Mouse (Mus musculus) limb, embryonic 15.5 days (tissue): ENCODE results near the gene Cracr2b. TPM values are rescaled to one million over a fixed set of nuclear protein-coding genes. Genes with fewer than 3 reads are reported as not detected.

Experiments
- ATAC-seq: fragments of 200-750 bp; cut with Nextera tagmentation; 2 replicates; pipeline ENCODE4 v1.8.0; 2017; ENCODE audit warnings: low read depth, moderate TSS enrichment; ENCODE audit not compliant: insufficient number of reproducible peaks, low FRiP score, low TSS enrichment
- H3K27ac ChIP-seq: fragments of 300-500 bp; sonication (generic); 2 replicates; pipeline ENCODE4 v1.5.1; 2015; ENCODE audit warnings: moderate library complexity, mild to moderate bottlenecking, inconsistent platforms
- H3K27me3 ChIP-seq: fragments of 300-500 bp; sonication (generic); 2 replicates; pipeline ENCODE4 v1.6.1; 2015; ENCODE audit warnings: inconsistent platforms
- H3K36me3 ChIP-seq: fragments of 300-500 bp; sonication (generic); 2 replicates; pipeline ENCODE4 v1.6.1; 2015; ENCODE audit warnings: inconsistent platforms
- H3K4me1 ChIP-seq: fragments of 300-500 bp; sonication (generic); 2 replicates; pipeline ENCODE4 v1.6.1; 2015; ENCODE audit warnings: inconsistent platforms
- H3K4me2 ChIP-seq: fragments of 300-500 bp; sonication (generic); 2 replicates; pipeline ENCODE4 v1.6.1; 2015; ENCODE audit warnings: mild to moderate bottlenecking, inconsistent platforms
- H3K4me3 ChIP-seq: fragments of 300-500 bp; sonication (generic); 2 replicates; pipeline ENCODE4 v1.5.1; 2015; ENCODE audit warnings: mild to moderate bottlenecking, inconsistent platforms
- H3K9ac ChIP-seq: fragments of 300-500 bp; sonication (generic); 2 replicates; pipeline ENCODE4 v1.6.1; 2015; ENCODE audit warnings: inconsistent platforms
- H3K9me3 ChIP-seq: fragments of 300-500 bp; sonication (generic); 2 replicates; pipeline ENCODE4 v1.6.1; 2016; ENCODE audit warnings: inconsistent platforms
- WGBS: fragments of 180-500 bp; shearing (Covaris S2); methylation state at CpG from one replicate; pipeline ENCODE4 v1.1.7; 2015; 5-methylcytosine and 5-hydroxymethylcytosine counted together
- polyA plus RNA-seq: library from polyadenylated mRNA; unstranded; fragments of >200 nt; fragmentation: Nextera tagmentation; extraction: Ambion mirVana; gene quantifications from 2 replicates; pipeline ENCODE4 v1.2.1, GENCODE M21; 2015

The Cracr2b gene
- polyA plus RNA-seq, 1 experiment from 2014 or later, result 16.4 TPM

DNA sequence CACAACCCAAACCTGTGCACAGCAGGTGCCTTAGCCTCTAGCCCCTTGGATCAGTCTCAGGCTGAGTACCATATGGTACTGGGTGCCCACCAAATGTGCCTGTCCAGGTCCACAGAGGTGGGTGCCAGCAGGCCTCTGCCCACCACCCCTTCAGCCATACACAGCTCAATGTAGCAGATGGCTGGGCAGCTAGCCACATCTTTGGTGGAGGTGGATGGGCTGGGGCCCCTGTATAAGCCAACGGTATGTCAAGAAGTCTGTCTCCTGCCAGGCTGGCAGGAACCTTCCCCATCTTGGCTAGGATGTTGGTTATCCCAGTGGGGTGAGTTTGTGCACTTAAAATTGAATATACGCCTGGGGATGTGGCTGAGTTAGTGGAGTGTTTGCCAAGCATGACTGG is 24.7 kb downstream of the Cracr2b start:
- 80% methylated on average over 2 of the region's 2 CpGs for WGBS
- H3K9me3 ChIP-seq, result no peaks in the 10 kb centered on the region
- ATAC-seq, result no peak
- no peak overlapping the region for H3K9ac ChIP-seq
- peaks cover 25% of the 10 kb centered on the region for H3K4me1 ChIP-seq
- peaks cover 8% of the 10 kb centered on the region for H3K36me3 ChIP-seq
- peaks cover 21% of the 10 kb centered on the region for H3K27me3 ChIP-seq
- no peak overlapping the region for H3K27ac ChIP-seq
- no peak overlapping the region for H3K4me2 ChIP-seq
- no peak overlapping the region for H3K4me3 ChIP-seq

DNA sequence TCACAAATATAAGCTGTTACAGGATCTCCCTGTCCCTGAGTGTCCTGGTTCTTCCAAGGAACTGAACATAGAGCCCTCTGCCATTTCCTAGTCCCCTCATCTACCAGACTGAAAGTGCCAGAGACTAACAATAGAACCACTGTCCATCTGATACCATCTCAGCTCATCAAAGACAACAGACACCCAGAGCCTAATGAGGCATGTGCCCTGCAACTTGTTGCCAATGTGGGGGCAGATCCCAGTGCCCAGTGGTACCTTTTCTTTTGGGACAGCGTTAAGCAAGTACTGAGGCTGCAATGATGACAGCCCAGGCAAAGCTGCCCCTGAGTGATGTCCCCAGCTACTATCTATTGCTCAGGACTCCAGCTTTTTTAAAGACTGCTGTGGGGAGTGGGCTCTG is 25.3 kb downstream of the Cracr2b start:
- no peak overlapping the region for H3K27ac ChIP-seq
- H3K4me2 ChIP-seq, result no peak overlapping the region
- no peak overlapping the region for H3K4me3 ChIP-seq
- 87% methylated on average over 1 of the region's 1 CpGs for WGBS
- no peak for ATAC-seq
- H3K4me1 ChIP-seq, result peaks cover 19% of the 10 kb centered on the region
- peaks cover 21% of the 10 kb centered on the region for H3K27me3 ChIP-seq
- no peak overlapping the region for H3K9ac ChIP-seq
- no peaks in the 10 kb centered on the region for H3K9me3 ChIP-seq
- peaks cover 12% of the 10 kb centered on the region for H3K36me3 ChIP-seq

DNA sequence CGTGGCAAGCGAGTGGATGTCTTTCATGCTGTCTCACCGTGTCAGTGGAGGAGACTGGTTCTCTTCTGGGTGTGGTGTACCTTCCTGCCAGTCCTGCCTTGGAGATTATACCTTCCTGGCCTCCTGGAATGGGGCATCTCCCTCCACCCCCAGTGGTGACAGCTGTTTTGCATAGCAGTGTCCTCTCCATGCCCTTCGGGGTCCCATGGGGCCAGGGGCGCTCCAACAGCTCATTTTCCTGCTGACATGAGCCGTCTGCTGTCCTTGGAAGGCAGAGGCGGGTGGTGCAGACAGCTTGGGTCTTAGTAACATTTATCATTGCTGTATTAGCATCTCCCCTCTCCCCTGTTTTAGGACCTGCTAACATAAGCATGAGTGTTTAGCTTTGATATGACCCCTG is 26.2 kb downstream of the Cracr2b start:
- Histone ChIP-seq H3K9ac (no peak overlapping the region), H3K4me3 (no peak overlapping the region), H3K4me1 (peaks cover 10% of the 10 kb centered on the region), H3K9me3 (no peaks in the 10 kb centered on the region), H3K27ac (no peak overlapping the region), H3K36me3 (peaks cover 20% of the 10 kb centered on the region), H3K4me2 (no peak overlapping the region), H3K27me3 (peaks cover 14% of the 10 kb centered on the region)
- ATAC-seq, result no peak
- 83% methylated on average over 7 of the region's 7 CpGs for WGBS

DNA sequence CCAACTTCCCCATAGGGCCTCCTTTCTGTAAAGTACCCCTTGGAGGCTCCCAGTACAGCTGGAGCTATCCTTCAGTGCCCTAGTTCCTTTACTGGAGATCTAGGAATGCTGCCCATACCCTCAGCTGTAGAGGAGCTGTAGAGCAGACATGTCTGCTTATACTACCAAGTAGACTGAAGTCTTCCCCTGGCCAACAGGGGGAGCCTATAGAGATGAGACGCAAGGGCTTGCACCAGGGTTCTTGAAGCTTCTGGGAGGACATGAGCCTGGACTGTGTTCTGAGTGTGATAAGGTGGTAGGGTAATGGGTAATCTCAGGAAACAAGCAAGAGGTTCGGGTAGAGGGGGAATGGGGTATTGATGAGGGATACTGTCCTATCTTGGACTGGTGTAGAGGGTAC is 30.3 kb downstream of the Cracr2b start:
- Histone ChIP-seq H3K4me1 (no peaks in the 10 kb centered on the region), H3K4me3 (no peak overlapping the region), H3K9me3 (no peaks in the 10 kb centered on the region), H3K27me3 (no peaks in the 10 kb centered on the region), H3K4me2 (no peak overlapping the region), H3K27ac (no peak overlapping the region), H3K9ac (no peak overlapping the region), H3K36me3 (peaks cover 45% of the 10 kb centered on the region)
- 83% methylated on average over 2 of the region's 2 CpGs for WGBS
- no peak for ATAC-seq

DNA sequence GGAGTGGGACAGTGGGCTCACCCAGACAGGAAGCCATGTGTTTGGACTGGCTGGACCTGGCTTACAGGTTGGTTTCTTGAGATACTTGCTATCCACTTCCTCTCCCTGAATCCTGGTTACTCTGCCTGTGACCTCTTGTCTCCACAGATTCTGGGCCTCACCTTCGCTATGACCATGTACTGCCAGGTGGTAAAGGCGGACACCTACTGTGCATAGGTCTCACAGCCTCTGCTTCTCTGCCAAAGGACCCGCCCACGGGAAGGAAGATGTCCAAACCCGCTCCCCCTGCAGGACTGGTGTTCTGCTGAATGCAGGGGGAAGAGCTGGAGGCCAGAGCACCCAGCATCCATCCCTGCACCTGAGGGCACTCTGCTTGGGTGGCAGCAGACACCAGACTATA is 31.8 kb downstream of the Cracr2b start:
- H3K4me2 ChIP-seq, result no peak overlapping the region
- H3K27ac ChIP-seq, result no peak overlapping the region
- no peaks in the 10 kb centered on the region for H3K9me3 ChIP-seq
- WGBS, result 87% methylated on average over 5 of the region's 5 CpGs
- peaks cover 41% of the 10 kb centered on the region for H3K36me3 ChIP-seq
- no peak overlapping the region for H3K9ac ChIP-seq
- H3K27me3 ChIP-seq, result no peaks in the 10 kb centered on the region
- ATAC-seq, result no peak
- H3K4me3 ChIP-seq, result no peak overlapping the region
- H3K4me1 ChIP-seq, result no peaks in the 10 kb centered on the region

DNA sequence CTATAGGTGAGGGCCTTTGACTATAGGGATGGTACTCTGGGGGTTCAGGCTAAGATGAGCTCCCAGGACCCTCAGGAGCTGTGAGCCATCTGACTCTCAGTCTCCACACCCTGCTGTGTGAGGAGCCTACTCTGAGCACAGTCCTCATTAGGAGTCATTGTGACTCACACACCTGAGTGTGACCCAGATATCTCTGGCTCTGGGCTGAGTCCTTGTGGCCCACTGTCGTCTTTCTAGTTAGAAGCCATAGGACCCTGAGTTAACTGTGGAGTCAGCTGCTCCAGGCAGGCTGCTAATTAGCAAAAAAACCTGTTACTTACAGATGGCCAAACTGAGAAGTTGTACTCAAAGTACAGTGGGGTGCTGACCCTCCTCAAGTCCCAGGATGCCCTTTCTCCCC is 32.8 kb downstream of the Cracr2b start:
- no peak for ATAC-seq
- WGBS, result 71% methylated on average over 1 of the region's 1 CpGs
- H3K4me3 ChIP-seq, result no peak overlapping the region

DNA sequence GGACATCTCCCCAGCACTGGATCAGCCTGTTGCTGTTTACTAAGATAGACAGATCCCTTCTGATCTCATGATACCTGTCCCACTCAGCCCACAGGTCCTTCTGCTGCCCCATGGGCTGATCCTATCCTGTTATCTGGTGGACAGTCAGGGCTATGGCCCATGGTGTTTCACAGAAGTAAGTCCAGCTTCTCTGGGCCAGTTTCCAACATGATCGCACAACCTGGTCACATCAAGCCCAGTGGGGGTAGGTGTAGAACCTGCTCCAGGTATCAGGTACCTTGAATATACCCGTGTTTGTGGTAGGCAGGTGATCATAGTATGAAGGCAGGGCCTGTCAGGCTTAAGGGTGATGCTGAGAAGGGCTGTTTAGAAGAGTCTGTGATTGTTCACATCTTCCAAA is 34.5 kb downstream of the Cracr2b start:
- no peak for ATAC-seq
- Histone ChIP-seq H3K36me3 (peaks cover 47% of the 10 kb centered on the region), H3K9me3 (no peaks in the 10 kb centered on the region), H3K4me1 (no peaks in the 10 kb centered on the region), H3K27me3 (no peaks in the 10 kb centered on the region), H3K4me2 (no peak overlapping the region), H3K27ac (no peak overlapping the region), H3K4me3 (no peak overlapping the region), H3K9ac (no peak overlapping the region)
- 83% methylated on average over 2 of the region's 2 CpGs for WGBS

More for the DNA sequence above, 32.8 kb downstream of the Cracr2b start:
- Histone ChIP-seq H3K27me3 (no peaks in the 10 kb centered on the region), H3K9me3 (no peaks in the 10 kb centered on the region), H3K9ac (no peak overlapping the region), H3K4me2 (no peak overlapping the region), H3K4me1 (no peaks in the 10 kb centered on the region), H3K27ac (no peak overlapping the region), H3K36me3 (peaks cover 41% of the 10 kb centered on the region)

DNA sequence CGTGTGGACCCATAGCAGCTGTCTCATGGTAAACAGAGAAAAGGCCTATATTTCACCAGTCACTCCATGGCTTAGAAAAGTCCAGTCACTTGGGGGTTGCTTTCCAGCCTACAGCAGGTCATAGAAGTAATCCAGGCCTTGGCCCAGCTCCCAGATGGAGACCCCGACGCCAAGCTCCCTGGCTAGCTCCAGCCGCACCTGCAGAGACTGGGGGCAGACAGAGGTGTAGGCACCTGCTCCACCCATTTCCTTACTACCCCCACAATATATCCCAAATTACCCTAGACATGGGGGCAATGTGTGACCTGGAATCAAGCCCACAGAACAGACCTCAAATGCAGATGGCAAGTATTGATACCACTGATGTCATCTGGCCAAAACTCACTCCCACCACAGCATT is 35.0 kb downstream of the Cracr2b start:
- WGBS, result 81% methylated on average over 4 of the region's 4 CpGs

DNA sequence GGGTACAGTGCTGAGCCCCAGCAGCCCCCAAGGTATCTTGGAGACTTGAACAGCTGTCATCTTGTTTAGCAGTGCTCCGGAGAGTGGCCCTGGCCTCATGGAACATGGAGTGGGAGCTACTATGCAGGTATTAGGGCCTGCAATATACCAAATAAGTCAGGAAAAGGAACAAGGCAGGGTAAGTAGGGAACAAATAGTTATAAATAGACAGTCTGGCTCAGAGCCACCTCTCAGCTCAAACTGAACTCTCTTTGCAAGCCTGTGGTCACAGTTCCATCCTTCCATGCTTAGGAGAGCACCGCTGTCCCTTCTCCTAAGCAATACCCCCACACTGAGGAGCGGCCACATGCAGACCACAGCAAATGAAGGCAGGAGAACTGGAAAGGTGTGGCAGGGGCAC is 36.7 kb downstream of the Cracr2b start:
- Histone ChIP-seq H3K4me3 (no peak overlapping the region), H3K27ac (no peak overlapping the region), H3K9me3 (no peaks in the 10 kb centered on the region), H3K4me2 (no peak overlapping the region), H3K9ac (no peak overlapping the region), H3K27me3 (no peaks in the 10 kb centered on the region), H3K4me1 (no peaks in the 10 kb centered on the region), H3K36me3 (peaks cover 46% of the 10 kb centered on the region)
- 91% methylated on average over 3 of the region's 3 CpGs for WGBS
- ATAC-seq, result no peak

More for the DNA sequence above, 35.0 kb downstream of the Cracr2b start:
- Histone ChIP-seq H3K27me3 (no peaks in the 10 kb centered on the region), H3K4me1 (no peaks in the 10 kb centered on the region), H3K9ac (no peak overlapping the region), H3K9me3 (no peaks in the 10 kb centered on the region), H3K4me2 (no peak overlapping the region), H3K27ac (no peak overlapping the region), H3K36me3 (peaks cover 46% of the 10 kb centered on the region), H3K4me3 (no peak overlapping the region)
- no peak for ATAC-seq

DNA sequence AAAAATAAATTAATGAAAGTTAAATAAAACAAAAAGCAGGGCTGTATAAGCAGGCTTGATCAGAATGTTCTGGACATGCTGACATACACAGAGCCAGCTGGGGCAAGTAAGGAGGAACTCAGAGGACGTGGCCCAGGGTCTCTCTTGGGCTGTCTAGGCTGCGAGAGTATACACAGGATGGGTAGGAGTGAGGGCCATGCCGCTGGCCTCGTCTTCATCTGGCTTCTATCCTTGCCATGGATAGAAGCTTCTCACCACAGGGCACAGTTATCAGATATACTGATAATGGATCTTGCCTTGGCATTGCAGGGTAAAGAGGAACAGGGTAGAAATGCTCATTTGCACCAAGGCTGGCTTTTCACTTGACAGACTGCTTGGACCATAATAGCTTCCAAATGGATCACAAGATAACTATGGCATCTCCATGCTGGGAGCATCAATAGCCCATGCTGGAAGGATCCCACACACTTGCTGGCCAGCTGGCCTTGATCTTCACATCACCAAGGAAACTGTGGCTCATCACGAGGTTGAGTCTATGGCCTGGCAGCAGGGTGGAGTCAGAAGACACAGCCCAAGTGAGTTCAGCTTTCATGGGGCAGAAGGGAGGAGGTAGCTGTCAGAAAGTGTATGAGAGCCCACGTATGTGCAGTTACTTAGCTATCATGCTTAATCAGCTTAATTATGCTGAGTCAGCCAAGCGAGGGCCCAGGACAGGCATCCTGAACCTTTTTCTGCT is 41.1 kb downstream of the Cracr2b start:
- WGBS, result 85% methylated on average over 7 of the region's 7 CpGs
- H3K4me2 ChIP-seq, result no peak overlapping the region
- no peak overlapping the region for H3K4me3 ChIP-seq
- no peak overlapping the region for H3K27ac ChIP-seq
- H3K4me1 ChIP-seq, result no peaks in the 10 kb centered on the region
- H3K9ac ChIP-seq, result no peak overlapping the region
- H3K36me3 ChIP-seq, result peaks cover 24% of the 10 kb centered on the region; the same call in 1 of the 2 replicates
- no peaks in the 10 kb centered on the region for H3K9me3 ChIP-seq
- no peaks in the 10 kb centered on the region for H3K27me3 ChIP-seq
- ATAC-seq, result no peak

DNA sequence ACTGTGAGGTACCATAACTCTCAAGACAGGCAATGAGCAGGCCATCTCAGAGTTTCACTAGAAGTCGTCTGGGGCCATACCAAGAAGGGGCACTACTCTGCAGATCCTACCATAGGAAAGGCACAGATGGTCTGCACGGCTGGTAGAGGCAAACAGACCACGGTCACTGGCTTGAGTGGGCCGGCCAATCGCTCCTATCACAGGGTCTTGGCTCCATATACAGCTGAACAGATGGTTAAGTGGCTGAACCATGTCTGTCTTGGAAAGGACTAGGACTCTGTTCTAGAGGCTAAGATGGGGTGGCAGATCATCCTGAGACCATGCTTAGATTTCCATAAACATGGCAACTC is 41.6 kb downstream of the Cracr2b start:
- Histone ChIP-seq H3K27me3 (no peaks in the 10 kb centered on the region), H3K4me1 (no peaks in the 10 kb centered on the region), H3K27ac (no peak overlapping the region), H3K4me2 (no peak overlapping the region), H3K9ac (no peak overlapping the region), H3K4me3 (no peak overlapping the region), H3K36me3 (peaks cover 24% of the 10 kb centered on the region; the same call in 1 of the 2 replicates), H3K9me3 (no peaks in the 10 kb centered on the region)
- 94% methylated on average over 5 of the region's 5 CpGs for WGBS
- no peak for ATAC-seq

DNA sequence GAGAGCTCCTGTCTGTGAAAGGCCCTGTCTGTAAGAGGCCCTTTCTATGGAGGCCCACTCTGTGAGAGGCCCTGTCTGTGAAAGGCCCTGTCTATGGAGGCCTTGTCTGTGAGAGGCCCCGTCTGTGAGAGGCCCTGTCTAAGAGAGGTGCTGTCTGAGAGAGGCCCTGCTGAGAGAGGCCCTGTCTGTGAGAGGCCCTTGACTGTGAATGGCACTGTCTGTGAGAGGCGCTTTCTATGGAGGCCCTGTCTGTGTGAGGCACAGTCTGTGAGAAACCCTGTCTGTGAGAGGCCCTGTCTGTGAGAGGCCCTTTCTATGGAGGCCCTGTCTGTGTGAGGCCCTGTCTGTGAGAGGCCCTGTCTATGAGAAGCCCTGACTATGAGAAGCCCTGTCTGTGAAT is 45.4 kb downstream of the Cracr2b start:
- Histone ChIP-seq H3K9me3 (no peaks in the 10 kb centered on the region), H3K9ac (no peak overlapping the region), H3K27me3 (no peaks in the 10 kb centered on the region), H3K4me2 (no peak overlapping the region), H3K4me1 (no peaks in the 10 kb centered on the region), H3K4me3 (no peak overlapping the region), H3K27ac (no peak overlapping the region; the same call in 1 of the 2 replicates), H3K36me3 (peaks cover 18% of the 10 kb centered on the region)
- no peak for ATAC-seq
- WGBS, result 72% methylated on average over 2 of the region's 2 CpGs

DNA sequence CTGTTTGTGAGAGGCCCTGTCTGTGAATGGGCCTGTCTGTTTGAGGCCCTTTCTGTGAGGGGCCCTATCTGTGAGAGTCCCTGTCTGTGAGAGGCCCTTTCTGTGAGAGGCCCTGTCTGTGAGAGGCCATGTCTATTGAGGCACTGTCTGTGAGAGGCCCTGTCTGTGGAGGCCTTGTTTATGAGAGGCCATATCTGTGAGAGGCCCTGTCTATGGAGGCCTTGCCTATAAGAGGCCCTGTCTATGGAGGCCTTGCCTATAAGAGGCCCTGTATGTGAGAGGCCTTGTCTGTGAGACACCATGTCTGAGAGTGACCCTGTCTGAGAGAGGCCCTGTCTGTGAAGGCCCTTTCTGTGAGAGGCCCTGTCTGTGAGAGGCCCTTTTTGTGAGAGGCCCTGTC is 47.3 kb downstream of the Cracr2b start:
- Histone ChIP-seq H3K9ac (no peak overlapping the region), H3K27ac (0 out of 2 replicates have a peak overlapping the region, but pooled peaks have one; percentile 4)
- no peak for ATAC-seq

More for the DNA sequence above, 47.3 kb downstream of the Cracr2b start:
- no peak overlapping the region for H3K4me3 ChIP-seq
- peaks cover 13% of the 10 kb centered on the region for H3K36me3 ChIP-seq
- no peaks in the 10 kb centered on the region for H3K27me3 ChIP-seq
- no peaks in the 10 kb centered on the region for H3K4me1 ChIP-seq
- H3K9me3 ChIP-seq, result no peaks in the 10 kb centered on the region
- no peak overlapping the region for H3K4me2 ChIP-seq
